Mouse (Mus musculus) heart, adult 2 months (tissue): Measurements from ENCODE around the gene Usp21. TPM values are rescaled to one million over a fixed set of nuclear protein-coding genes. Genes with fewer than 3 reads are reported as not detected.

Source experiments
- DNase-seq, 2 experiments: peaks; one replicate each; pipeline ENCODE4 v3.0.0; 2021
- H3K27ac ChIP-seq: fragments of 200-600 bp; 2 replicates; pipeline ENCODE4 v1.8.1; 2022
- H3K27me3 ChIP-seq: fragments of 200-500 bp; 2 replicates; pipeline ENCODE4 v1.6.1; 2012; ENCODE audit warnings: mild to moderate bottlenecking, low read length, inconsistent platforms, mixed read lengths; ENCODE audit not compliant: control insufficient read depth, insufficient read depth
- H3K36me3 ChIP-seq: fragments of 200-500 bp; 2 replicates; pipeline ENCODE4 v1.6.1; 2012; ENCODE audit warnings: low read length, inconsistent platforms; ENCODE audit not compliant: control insufficient read depth, insufficient read depth
- H3K4me1 ChIP-seq: fragments of 200-500 bp; 2 replicates; pipeline ENCODE4 v1.6.1; 2011; ENCODE audit warnings: low read length; ENCODE audit not compliant: control insufficient read depth, insufficient read depth
- H3K4me3 ChIP-seq: fragments of 200-600 bp; 2 replicates; pipeline ENCODE4 v1.8.1; 2022
- H3K79me2 ChIP-seq: fragments of 200-500 bp; replicated peaks from 2 replicates; pipeline ENCODE4 v1.6.1; 2012; ENCODE audit warnings: mild to moderate bottlenecking, inconsistent platforms, low read length, moderate library complexity, mixed read lengths; ENCODE audit not compliant: control insufficient read depth, insufficient read depth
- H3K9ac ChIP-seq: fragments of 200-500 bp; 2 replicates; pipeline ENCODE4 v1.6.1; 2012; ENCODE audit warnings: low read depth, mild to moderate bottlenecking, control low read depth, inconsistent platforms, low read length, mixed read lengths
- CTCF ChIP-seq: fragments of 200-600 bp; IDR thresholded peaks from 2 replicates; pipeline ENCODE4 v1.8.1; 2022; ENCODE audit warnings: antibody characterized with exemption, mild to moderate bottlenecking, moderate library complexity
- EP300 ChIP-seq: fragments of 200-500 bp; IDR thresholded peaks from 2 replicates; pipeline ENCODE4 v1.6.1; 2011; ENCODE audit warnings: low read depth, low read length, control low read depth; ENCODE audit not compliant: insufficient read depth
- POLR2A ChIP-seq: fragments of 200-500 bp; IDR thresholded peaks from 2 replicates; pipeline ENCODE4 v1.6.1; 2011; ENCODE audit warnings: mild to moderate bottlenecking, low read depth, low read length, control low read depth; ENCODE audit not compliant: insufficient read depth
- WGBS: fragments of 180-500 bp; shearing (Covaris S2); methylation state at CpG from one replicate; pipeline ENCODE4 v1.1.7; 2018; 5-methylcytosine and 5-hydroxymethylcytosine counted together
- intact Hi-C: fragments of 180-260 bp; cut with DNase I; formaldehyde crosslinking; loops from one replicate; pipeline ENCODE4 v1.15.1; 2025
- polyA plus RNA-seq: library from polyadenylated mRNA; depleted of rRNA; stranded (reverse); fragments of >200 nt; gene quantifications from 2 replicates; pipeline ENCODE4 v1.2.3, GENCODE M21; 2012
- total RNA-seq, 2 experiments: library from RNA; stranded (reverse); gene quantifications; 2 replicates each; pipeline ENCODE4 v1.2.3; 2021

Usp21 gene
- total and polyA plus RNA-seq, 3 experiments: 19.9 to 31.7 (median 20.1) TPM

DNA sequence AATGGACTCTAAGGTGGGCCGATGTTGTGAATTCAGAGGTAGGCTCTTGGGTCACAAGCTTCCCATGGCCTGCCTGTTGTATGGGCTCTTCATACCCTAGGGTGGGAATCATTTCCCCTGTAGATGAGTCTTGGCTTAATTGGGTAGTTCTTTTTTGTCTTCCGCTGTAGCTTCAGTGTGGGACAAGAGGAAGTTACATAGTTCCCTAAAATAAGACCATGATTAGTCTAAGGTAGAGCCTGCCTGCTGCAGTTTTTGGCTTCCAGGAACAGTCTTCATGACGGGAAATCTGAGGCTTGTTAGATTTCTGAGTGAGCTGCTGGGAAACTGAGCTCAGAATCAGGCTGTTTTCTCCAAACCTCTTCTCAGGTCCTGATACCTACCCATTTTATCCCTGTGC lies 15.7 kb downstream of the Usp21 start:
- Histone ChIP-seq H3K4me3 (no peak overlapping the region; the same call in 1 of the 2 replicates), H3K4me1 (peaks cover 4% of the 10 kb centered on the region; the same call in 1 of the 2 replicates), H3K27me3 (no peaks in the 10 kb centered on the region), H3K27ac (peak overlapping the region; percentile 52), H3K36me3 (no peaks in the 10 kb centered on the region), H3K79me2 (peaks cover 3% of the 10 kb centered on the region), H3K9ac (no peak overlapping the region)
- 50% methylated on average over 3 of the region's 3 CpGs for WGBS
- peak in 1 of 2 experiments; percentile 6 for DNase-seq
- TF ChIP-seq EP300 (no peak), CTCF (no peak), POLR2A (no peak)
- intact Hi-C loops: no loop called here

DNA sequence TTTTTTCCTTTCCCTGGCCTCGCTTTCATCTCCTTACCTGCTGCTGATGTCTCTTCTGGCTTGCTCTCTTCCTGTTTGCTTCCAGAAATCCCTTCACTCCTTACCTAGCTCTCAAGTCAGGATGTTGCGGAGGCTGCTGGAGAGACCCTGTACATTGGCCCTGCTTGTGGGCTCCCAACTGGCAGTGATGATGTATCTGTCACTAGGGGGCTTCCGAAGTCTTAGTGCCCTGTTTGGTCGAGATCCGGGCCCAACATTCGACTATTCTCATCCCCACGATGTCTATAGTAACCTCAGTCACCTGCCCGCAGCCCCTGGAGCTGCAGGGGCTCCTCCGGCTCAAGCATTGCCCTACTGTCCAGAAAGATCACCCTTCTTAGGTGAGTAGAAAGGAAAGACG lies 16.2 kb downstream of the Usp21 start:
- intact Hi-C loops: no loop called here
- Histone ChIP-seq H3K9ac (no peak overlapping the region), H3K4me3 (no peak overlapping the region; the same call in 1 of the 2 replicates), H3K27ac (peak overlapping the region; percentile 52), H3K36me3 (no peaks in the 10 kb centered on the region), H3K4me1 (peaks cover 4% of the 10 kb centered on the region; the same call in 1 of the 2 replicates), H3K79me2 (peaks cover 3% of the 10 kb centered on the region), H3K27me3 (no peaks in the 10 kb centered on the region)
- 49% methylated on average over 10 of the region's 10 CpGs for WGBS
- TF ChIP-seq EP300: no peak
- no peak for TF ChIP-seq CTCF
- no peak for TF ChIP-seq POLR2A
- DNase-seq: peak in 1 of 2 experiments; percentile 11

DNA sequence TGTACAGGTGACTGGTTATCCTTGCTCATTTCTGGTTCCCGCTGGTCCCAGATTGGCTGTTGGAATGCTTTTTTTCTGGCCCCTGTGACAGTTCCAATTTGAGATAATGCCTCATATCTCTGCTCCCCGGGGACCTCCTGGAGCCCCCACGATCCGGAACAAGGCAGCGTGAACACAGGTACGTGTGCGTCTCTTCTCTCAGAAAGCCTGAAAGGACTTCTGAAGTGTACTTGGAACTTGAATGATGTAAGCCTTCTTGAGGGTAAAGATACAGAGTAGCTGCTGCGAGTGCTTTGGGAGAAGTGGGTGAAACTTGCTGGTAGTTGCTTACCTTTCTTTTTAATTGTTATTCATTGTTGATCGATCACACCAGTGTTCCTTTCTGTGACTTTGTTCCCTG lies 16.6 kb downstream of the Usp21 start:
- Histone ChIP-seq H3K27me3 (no peaks in the 10 kb centered on the region), H3K79me2 (peaks cover 3% of the 10 kb centered on the region), H3K36me3 (no peaks in the 10 kb centered on the region), H3K27ac (0 out of 2 replicates have a peak overlapping the region, but pooled peaks have one; percentile 21), H3K4me1 (peaks cover 4% of the 10 kb centered on the region; the same call in 1 of the 2 replicates), H3K4me3 (peak overlapping the region; percentile 97), H3K9ac (peak overlapping the region; percentile 72)
- intact Hi-C loops: no loop called here
- no peak for DNase-seq
- no peak for TF ChIP-seq CTCF
- TF ChIP-seq EP300: no peak
- TF ChIP-seq POLR2A: no peak
- WGBS: 30% methylated on average over 9 of the region's 9 CpGs

DNA sequence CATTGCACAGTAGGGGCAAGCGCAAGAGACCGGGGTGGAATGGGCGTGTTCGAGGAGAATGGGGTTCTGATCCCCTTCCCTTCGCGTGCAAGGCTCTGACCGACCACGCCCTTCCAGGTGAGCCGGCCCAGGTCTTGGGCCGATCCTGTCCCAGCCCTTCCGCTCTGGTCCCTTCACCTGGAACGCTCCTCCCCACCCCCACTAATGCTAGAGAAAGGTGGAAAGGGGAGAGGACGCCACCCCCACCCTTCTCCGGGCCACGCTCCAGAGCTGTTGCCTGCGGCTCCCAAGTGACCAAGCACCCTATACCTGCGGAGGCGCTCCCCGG lies 17.3 kb downstream of the Usp21 start:
- 2% methylated on average over 19 of the region's 19 CpGs for WGBS
- H3K27me3 ChIP-seq: no peaks in the 10 kb centered on the region
- intact Hi-C loops: no loop called here
- no peaks in the 10 kb centered on the region for H3K36me3 ChIP-seq
- H3K4me1 ChIP-seq: peaks cover 4% of the 10 kb centered on the region; the same call in 1 of the 2 replicates
- DNase-seq: no peak
- peak overlapping the region; percentile 92 for H3K27ac ChIP-seq
- H3K4me3 ChIP-seq: peak overlapping the region; percentile 97
- TF ChIP-seq CTCF (no peak), POLR2A (no peak), EP300 (no peak)
- H3K9ac ChIP-seq: peak overlapping the region; percentile 72
- peaks cover 3% of the 10 kb centered on the region for H3K79me2 ChIP-seq

DNA sequence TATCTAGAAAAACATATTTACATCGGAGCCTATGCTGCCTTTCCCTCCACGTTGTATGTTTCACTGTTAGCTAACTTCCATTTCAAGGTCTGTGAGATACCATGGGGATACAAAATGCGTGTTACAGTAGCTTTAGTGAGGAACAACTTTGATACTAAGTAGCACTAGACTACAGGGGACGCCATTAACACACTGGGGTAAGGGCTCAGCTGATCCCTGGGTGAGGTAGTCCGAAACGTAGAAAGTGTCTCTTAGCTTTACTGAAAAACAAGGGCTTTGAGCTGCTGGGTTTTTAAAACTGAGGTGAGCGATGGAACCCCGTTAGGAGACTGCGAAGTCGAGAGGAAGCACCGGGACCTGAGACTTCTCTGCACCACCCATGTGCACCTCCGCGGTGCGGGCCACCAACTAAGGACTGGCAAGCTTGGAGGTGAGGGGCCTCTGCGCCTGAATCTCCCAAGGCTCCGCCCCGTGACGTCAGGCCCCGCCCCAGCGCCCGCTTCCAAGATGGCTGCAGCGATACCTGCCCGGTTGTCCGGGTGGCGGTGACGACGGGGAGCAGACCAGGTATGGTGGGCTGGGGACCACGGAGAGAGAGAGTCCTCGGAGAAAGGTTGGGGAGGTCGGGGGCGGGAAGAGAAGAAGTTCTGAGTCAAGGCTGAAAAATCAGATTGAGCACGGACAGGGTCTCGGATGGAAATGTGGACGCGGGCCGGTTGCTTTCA lies 17.8 kb downstream of the Usp21 start, which contains the start of gene B4galt3:
Gene B4galt3, plus strand, starts transcription at position 481 of the 725 bp plus-strand sequence.
- Histone ChIP-seq H3K79me2 (peaks cover 3% of the 10 kb centered on the region), H3K27ac (peak within 1 kb of the TSS; percentile 92), H3K36me3 (no peaks in the 10 kb centered on the region), H3K4me3 (peak within 1 kb of the TSS; percentile 97), H3K4me1 (peaks cover 4% of the 10 kb centered on the region; the same call in 1 of the 2 replicates), H3K27me3 (no peaks in the 10 kb centered on the region), H3K9ac (peak within 1 kb of the TSS; percentile 72)
- intact Hi-C loops: no loop called here
- TF ChIP-seq POLR2A (peak; percentile 99), EP300 (0 out of 2 replicates have a peak, but pooled peaks have one; percentile 49), CTCF (no peak)
- WGBS: 4% methylated on average over 36 of the region's 36 CpGs
- DNase-seq: peak; percentile 96 to 99

DNA sequence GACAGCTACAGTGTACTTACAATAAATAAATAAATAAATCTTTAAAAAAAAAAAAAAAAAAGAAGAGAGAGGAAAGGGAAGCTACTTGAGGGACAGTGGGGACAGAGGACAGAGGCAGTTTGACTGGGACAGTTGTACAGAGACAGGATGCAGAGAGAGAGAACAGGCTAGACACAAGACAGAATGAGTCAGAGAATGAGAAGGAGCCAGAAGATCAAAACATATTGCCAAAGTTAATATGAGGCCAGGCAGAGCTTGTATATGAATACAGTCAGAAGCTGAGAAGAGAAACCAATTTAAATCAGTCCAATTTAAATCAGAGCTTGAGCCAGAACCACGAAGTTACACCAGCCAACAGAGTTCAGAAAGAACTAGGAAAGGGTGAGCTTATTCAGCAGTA lies 19.4 kb downstream of the Usp21 start:
- no peak overlapping the region for H3K27ac ChIP-seq
- H3K27me3 ChIP-seq: no peaks in the 10 kb centered on the region
- WGBS: 53% methylated on average over 1 of the region's 1 CpGs
- no peak overlapping the region for H3K9ac ChIP-seq
- peaks cover 3% of the 10 kb centered on the region for H3K79me2 ChIP-seq
- H3K4me3 ChIP-seq: no peak overlapping the region
- TF ChIP-seq CTCF (no peak), EP300 (no peak), POLR2A (no peak)
- no peaks in the 10 kb centered on the region for H3K36me3 ChIP-seq
- H3K4me1 ChIP-seq: peaks cover 6% of the 10 kb centered on the region
- DNase-seq: no peak
- intact Hi-C loops: no loop called here
